Mouse (Mus musculus): ENCODE results near the gene Hspa12a. TPM values are rescaled to one million over a fixed set of nuclear protein-coding genes. Genes with fewer than 3 reads are reported as not detected.

Hspa12a gene
- polyA plus RNA-seq, 1 experiment, result 51.0 TPM

GRCm38 (mm10) chr19:58758871-58759270 lies 184.6 kb downstream of the Hspa12a start:
- no peaks in the 10 kb centered on the region for H3K27me3 ChIP-seq (ENCODE audit: control insufficient read depth, insufficient read depth, low read length)
- no peaks in the 10 kb centered on the region for H3K36me3 ChIP-seq (ENCODE audit: control insufficient read depth, insufficient read depth, low read length)
- H3K4me1 ChIP-seq (ENCODE audit: control insufficient read depth, insufficient read depth, low read length), result peaks cover 4% of the 10 kb centered on the region
- TF ChIP-seq CTCF (IDR thresholded peaks at IDR 0.05; ENCODE audit: control insufficient read depth, insufficient read depth, insufficient replicate concordance, low read depth, low read length), result no peak
- no peak for TF ChIP-seq POLR2A (IDR thresholded peaks at IDR 0.05; ENCODE audit: control insufficient read depth, low read depth, low read length)
- H3K4me3 ChIP-seq (ENCODE audit: control insufficient read depth, low read depth, low read length), result peak overlapping the region; percentile 39; the same call in 1 of the 2 replicates
- no peak overlapping the region for H3K27ac ChIP-seq (ENCODE audit: control insufficient read depth, insufficient read depth, low read depth, low read length)

GRCm38 (mm10) chr19:58751504-58751903 lies 191.9 kb downstream of the Hspa12a start:
- no peaks in the 10 kb centered on the region for H3K36me3 ChIP-seq (ENCODE audit: control insufficient read depth, insufficient read depth, low read length)
- peak overlapping the region; percentile 74 for H3K4me3 ChIP-seq (ENCODE audit: control insufficient read depth, low read depth, low read length)
- TF ChIP-seq CTCF (IDR thresholded peaks at IDR 0.05; ENCODE audit: control insufficient read depth, insufficient read depth, insufficient replicate concordance, low read depth, low read length) (no peak), POLR2A (IDR thresholded peaks at IDR 0.05; ENCODE audit: control insufficient read depth, low read depth, low read length) (no peak)
- no peaks in the 10 kb centered on the region for H3K4me1 ChIP-seq (ENCODE audit: control insufficient read depth, insufficient read depth, low read length)
- H3K27me3 ChIP-seq (ENCODE audit: control insufficient read depth, insufficient read depth, low read length), result no peaks in the 10 kb centered on the region
- H3K27ac ChIP-seq (ENCODE audit: control insufficient read depth, insufficient read depth, low read depth, low read length), result peak overlapping the region; percentile 60

- H3K27me3 ChIP-seq (ENCODE audit: control insufficient read depth, insufficient read depth, low read length), result no peaks in the 10 kb centered on the region
- no peak overlapping the region; the same call in 1 of the 2 replicates for H3K4me3 ChIP-seq (ENCODE audit: control insufficient read depth, low read depth, low read length)
- H3K36me3 ChIP-seq (ENCODE audit: control insufficient read depth, insufficient read depth, low read length), result no peaks in the 10 kb centered on the region
- no peak overlapping the region for H3K27ac ChIP-seq (ENCODE audit: control insufficient read depth, insufficient read depth, low read depth, low read length)
- TF ChIP-seq CTCF (IDR thresholded peaks at IDR 0.05; ENCODE audit: control insufficient read depth, insufficient read depth, insufficient replicate concordance, low read depth, low read length) (no peak), POLR2A (IDR thresholded peaks at IDR 0.05; ENCODE audit: control insufficient read depth, low read depth, low read length) (no peak)
- H3K4me1 ChIP-seq (ENCODE audit: control insufficient read depth, insufficient read depth, low read length), result no peaks in the 10 kb centered on the region
Measured at GRCm38 (mm10) chr19:58750822-58751221, 192.6 kb downstream of the Hspa12a start.

GRCm38 (mm10) chr19:58747498-58748000 lies 195.9 kb downstream of the Hspa12a start:
- H3K27ac ChIP-seq (ENCODE audit: control insufficient read depth, insufficient read depth, low read depth, low read length), result no peak overlapping the region
- H3K36me3 ChIP-seq (ENCODE audit: control insufficient read depth, insufficient read depth, low read length), result no peaks in the 10 kb centered on the region
- H3K4me3 ChIP-seq (ENCODE audit: control insufficient read depth, low read depth, low read length), result no peak overlapping the region
- H3K4me1 ChIP-seq (ENCODE audit: control insufficient read depth, insufficient read depth, low read length), result no peaks in the 10 kb centered on the region
- H3K27me3 ChIP-seq (ENCODE audit: control insufficient read depth, insufficient read depth, low read length), result no peaks in the 10 kb centered on the region
- TF ChIP-seq POLR2A (IDR thresholded peaks at IDR 0.05; ENCODE audit: control insufficient read depth, low read depth, low read length), result no peak
- TF ChIP-seq CTCF (IDR thresholded peaks at IDR 0.05; ENCODE audit: control insufficient read depth, insufficient read depth, insufficient replicate concordance, low read depth, low read length), result no peak

Other genes starting within 250 kb of the Hspa12a start
- 0.19 TPM in 2 replicates for gene Pnliprp1, start 214.8 kb downstream of the Hspa12a start, polyA plus RNA-seq (2012; rRNA removed)
- 0.14 and 0.32 TPM in 2 replicates for gene Pnliprp2, start 183.9 kb downstream of the Hspa12a start, polyA plus RNA-seq (2012; rRNA removed)
- gene 1700019N19Rik, start 149.2 kb downstream of the Hspa12a start, polyA plus RNA-seq (2012; rRNA removed), result 595 and 599 TPM in 2 replicates
- 33.5 and 33.7 TPM in 2 replicates for gene Eno4, start 229 bp downstream of the Hspa12a start, polyA plus RNA-seq (2012; rRNA removed)
- gene Shtn1, start 132.4 kb upstream of the Hspa12a start, polyA plus RNA-seq (2012; rRNA removed), result 3.4 and 3.9 TPM in 2 replicates
- 0.33 and 0.60 TPM in 2 replicates for gene Vax1, start 226.4 kb upstream of the Hspa12a start, polyA plus RNA-seq (2012; rRNA removed)

Data from testis, adult 2 months (tissue).